Mouse (Mus musculus): Measurements from ENCODE around the gene Kif5a. TPM values are rescaled to one million over a fixed set of nuclear protein-coding genes. Genes with fewer than 3 reads are reported as not detected.
"Not testable (repeated sequence)": the region's sequence is repeated elsewhere in the genome, so short reads cannot be mapped to it uniquely, and the experiment has no call there.

Kif5a gene
- polyA plus RNA-seq (2015; fragmentation: Nextera tagmentation; extraction: Ambion mirVana) = 2.5 TPM in 2 replicates

DNA sequence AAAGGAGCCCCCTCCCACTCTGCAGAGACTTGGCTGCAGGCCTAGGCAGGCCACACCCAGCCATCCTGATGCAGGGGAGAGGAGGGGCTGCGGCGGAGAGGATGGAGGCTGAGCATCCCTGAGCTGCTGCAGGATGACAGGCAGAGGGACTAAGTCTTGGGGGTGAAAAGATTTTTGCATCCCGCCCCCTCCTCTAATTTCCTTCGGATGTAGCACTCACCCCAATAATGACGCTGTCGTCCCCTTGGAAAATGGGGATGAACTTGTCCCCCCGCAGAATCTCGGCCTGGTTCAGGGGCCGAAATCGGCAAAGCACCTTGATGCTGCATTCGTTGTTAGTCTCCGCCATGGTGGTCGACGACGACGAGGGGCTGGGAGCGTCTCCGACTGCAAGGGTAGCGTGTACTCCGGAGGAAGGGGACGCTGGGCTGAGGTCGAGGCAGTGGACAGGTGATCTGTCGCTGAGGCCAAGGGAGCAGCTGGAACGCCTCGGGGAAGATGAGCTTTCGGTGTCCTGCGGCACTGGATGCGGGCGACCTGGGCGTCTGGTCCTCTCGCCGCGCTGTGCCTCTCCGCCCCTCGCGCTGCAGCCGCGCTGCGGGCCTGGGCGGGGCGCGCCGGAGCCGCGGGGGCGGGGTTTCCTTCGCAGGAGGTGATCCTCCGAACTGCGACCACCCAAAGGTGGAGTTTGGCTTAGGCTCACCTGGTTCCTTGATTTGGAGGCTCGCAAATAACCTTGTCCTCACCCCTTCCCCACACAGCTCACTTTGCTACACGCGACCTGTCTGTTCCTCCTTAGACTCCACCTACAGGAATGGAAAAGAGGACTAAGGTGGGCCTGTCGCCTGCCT lies at the start of gene Kif5a:
Gene Kif5a, minus strand, starts transcription at position 801 of the 851 bp plus-strand sequence.
- Histone ChIP-seq H3K4me1 (peaks cover 20% of the 10 kb centered on the region), H3K36me3 (no peaks in the 10 kb centered on the region), H3K27ac (no peak within 1 kb of the TSS), H3K4me3 (peak within 1 kb of the TSS; percentile 51), H3K9me3 (no peaks in the 10 kb centered on the region), H3K9ac (peak within 1 kb of the TSS; percentile 44), H3K4me2 (peak within 1 kb of the TSS; percentile 95), H3K27me3 (peaks cover 12% of the 10 kb centered on the region)
- ATAC-seq (ENCODE audit: insufficient number of reproducible peaks, low FRiP score, low TSS enrichment, low read depth) = no peak
- under 1% methylated on average over 53 of the region's 53 CpGs for WGBS

DNA sequence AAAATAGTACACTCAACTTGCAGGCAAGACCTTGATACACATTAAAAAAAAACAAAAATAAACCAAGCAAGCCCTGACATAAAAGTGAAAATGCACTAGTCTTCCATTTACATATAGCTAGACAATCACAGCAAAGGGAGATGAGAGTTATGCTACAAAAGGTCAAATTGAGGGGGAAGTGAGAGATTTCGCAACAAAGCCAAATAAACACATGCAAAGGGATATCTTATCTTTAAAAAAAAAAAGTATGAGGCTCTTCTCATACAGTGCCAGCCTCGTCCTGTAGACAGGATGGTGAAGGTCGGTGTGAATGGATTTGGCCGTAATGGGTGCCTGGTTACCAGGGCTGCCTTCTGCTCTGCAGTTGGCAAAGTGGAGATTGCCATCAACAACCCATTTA lies 49.7 kb upstream of the Kif5a start:
- H3K9me3 ChIP-seq = no peaks in the 10 kb centered on the region
- no peak overlapping the region for H3K9ac ChIP-seq
- no peak overlapping the region for H3K27ac ChIP-seq
- peaks cover 20% of the 10 kb centered on the region for H3K36me3 ChIP-seq
- no peak overlapping the region for H3K4me3 ChIP-seq
- 78% methylated on average over 4 of the region's 4 CpGs for WGBS
- no peak for ATAC-seq (ENCODE audit: insufficient number of reproducible peaks, low FRiP score, low TSS enrichment, low read depth)
- H3K4me1 ChIP-seq = peaks cover 12% of the 10 kb centered on the region
- no peaks in the 10 kb centered on the region for H3K27me3 ChIP-seq
- H3K4me2 ChIP-seq = no peak overlapping the region

DNA sequence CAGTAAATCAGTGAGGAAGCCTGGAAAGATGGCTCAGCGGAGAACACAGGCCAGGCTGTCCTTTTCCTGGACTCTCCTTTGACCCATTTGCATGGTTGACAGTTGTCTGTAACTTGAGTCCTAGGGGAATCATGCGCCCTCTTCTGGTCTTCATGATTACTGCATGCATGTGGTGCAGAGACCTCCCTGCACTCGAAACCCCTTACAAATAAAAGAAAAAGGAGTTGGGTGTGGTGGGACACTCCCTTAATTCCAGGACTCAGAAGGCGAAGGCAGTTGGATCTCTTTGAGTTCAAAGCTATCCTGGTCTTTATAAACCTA lies 49.2 kb upstream of the Kif5a start:
- H3K9ac ChIP-seq = no peak overlapping the region
- peaks cover 12% of the 10 kb centered on the region for H3K4me1 ChIP-seq
- H3K36me3 ChIP-seq = peaks cover 26% of the 10 kb centered on the region
- no peaks in the 10 kb centered on the region for H3K9me3 ChIP-seq
- no peak for ATAC-seq (ENCODE audit: insufficient number of reproducible peaks, low FRiP score, low TSS enrichment, low read depth)
- peak overlapping the region; percentile 65 for H3K4me2 ChIP-seq
- peak overlapping the region; percentile 83 for H3K27ac ChIP-seq
- 1% methylated on average over 4 of the region's 4 CpGs for WGBS
- peak overlapping the region; percentile 81 for H3K4me3 ChIP-seq
- H3K27me3 ChIP-seq = no peaks in the 10 kb centered on the region

DNA sequence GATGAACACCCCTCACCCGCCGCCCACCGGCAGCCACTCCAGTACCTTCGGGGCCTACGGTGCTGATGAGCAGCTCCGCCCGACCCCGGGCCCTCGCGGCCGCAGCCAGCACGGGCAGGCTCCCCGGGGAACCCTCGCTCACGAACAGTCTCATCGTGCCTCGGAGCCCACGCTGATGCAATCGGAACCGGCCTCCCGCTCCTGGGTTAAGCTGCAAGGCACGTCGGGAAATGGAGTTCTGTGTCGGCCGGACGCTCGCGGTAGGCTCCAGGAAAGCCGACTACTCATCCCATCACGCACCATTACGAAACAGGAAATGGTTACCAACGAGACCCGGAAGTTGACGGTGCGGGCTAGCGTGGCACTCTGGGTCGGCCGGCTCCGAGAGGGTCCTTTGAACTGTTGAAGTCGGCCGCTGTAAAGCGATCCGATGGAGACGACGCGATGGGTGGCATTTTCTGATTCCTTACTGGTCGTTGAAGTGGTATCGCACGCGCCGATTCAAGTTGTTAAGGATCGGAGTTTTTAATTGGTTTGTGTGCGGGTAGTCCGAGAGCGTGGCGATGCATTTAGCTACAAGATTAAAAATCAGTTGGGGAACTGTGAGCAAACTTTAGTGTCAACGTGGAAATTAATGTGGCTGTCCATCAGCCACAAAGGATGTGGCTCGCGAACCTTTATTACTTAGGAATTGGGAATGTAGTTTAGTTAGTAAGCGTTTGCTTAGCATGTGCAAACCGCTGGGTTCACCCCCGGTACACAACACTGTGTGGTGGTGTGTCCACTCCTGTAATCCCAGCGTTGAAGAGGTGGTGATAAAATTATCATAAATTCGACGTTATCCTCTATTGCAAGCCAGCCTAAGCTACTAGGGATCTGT lies 48.6 kb upstream of the Kif5a start, which contains the start of gene Mars:
Gene Mars, minus strand, starts transcription at position 311 of the 880 bp plus-strand sequence.
- Histone ChIP-seq H3K9me3 (no peaks in the 10 kb centered on the region), H3K9ac (peak within 1 kb of the TSS; percentile 80), H3K36me3 (peaks cover 32% of the 10 kb centered on the region), H3K4me2 (peak within 1 kb of the TSS; percentile 65), H3K27ac (peak within 1 kb of the TSS; percentile 84), H3K4me1 (peaks cover 12% of the 10 kb centered on the region), H3K27me3 (no peaks in the 10 kb centered on the region), H3K4me3 (peak within 1 kb of the TSS; percentile 81)
- under 1% methylated on average over 65 of the region's 65 CpGs for WGBS
- peak; percentile 92 for ATAC-seq (ENCODE audit: insufficient number of reproducible peaks, low FRiP score, low TSS enrichment, low read depth)

DNA sequence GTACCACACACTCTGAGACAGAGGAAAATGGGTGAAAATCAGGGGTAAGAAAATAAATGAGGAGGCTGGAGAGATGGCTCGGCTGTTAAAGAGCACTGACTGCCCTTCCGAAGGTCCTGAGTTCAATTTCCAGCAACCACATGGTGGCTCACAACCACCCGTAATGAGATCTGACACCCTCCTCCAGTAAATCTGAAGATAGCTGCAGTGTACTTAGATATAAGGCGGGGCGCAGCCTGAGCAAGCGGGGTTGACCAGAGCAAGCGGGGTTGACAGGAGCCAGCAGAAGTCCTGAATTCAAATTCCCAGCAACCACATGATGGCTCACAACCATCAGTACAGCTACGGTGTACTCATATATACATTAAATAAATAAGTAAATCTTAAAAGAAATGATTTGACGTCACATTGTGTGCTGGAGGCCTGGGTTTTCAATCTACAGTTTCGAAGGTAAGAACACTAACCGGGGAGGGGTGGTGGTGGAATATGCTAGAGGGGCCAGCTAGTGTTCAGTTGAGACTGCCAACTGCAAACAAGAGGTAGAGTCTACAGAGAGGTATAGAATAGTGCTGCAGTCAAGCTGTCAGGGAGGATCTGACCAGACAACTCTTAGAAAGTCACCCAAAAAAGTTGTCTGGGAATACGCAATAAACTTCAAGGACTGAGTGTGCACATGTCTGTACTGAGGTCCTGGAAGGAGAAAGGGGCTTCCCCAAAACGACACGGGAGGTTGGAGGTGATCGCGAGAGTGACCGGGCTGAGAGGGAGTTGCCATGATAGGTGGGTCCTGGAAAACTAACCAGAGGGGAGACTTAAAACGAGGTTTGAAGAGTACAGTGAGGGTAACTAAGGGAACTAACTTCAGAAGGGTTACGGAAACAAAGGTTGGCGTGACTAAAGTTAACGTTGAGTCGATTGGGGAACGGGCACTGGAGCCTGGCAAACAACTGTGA lies 47.7 kb upstream of the Kif5a start:
- H3K9ac ChIP-seq = peak overlapping the region; percentile 80

DNA sequence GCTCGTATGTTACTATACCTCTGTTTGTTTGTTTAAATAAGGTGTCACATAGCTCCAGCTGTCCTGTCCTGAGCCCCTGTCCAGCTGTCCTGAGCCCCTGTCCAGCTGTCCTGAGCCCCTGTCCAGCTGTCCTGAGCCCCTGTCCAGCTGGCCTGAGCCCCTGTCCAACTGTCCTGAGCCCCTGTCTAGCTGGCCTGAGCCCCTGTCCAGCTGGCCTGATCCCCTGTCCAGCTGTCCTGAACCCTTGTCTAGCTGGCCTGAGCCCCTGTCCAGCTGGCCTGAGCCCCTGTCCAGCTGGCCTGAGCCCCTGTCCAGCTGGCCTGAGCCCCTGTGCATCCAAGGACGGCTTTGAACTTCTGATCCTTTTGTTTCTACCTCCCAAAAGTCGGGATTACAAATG lies 46.0 kb upstream of the Kif5a start:
- WGBS = 90% methylated on average over 3 of the region's 3 CpGs
- Histone ChIP-seq H3K36me3 (peaks cover 57% of the 10 kb centered on the region), H3K4me1 (peaks cover 12% of the 10 kb centered on the region)
- H3K27ac ChIP-seq; H3K27me3 ChIP-seq; H3K4me3 ChIP-seq; H3K9ac ChIP-seq; ATAC-seq (ENCODE audit: insufficient number of reproducible peaks, low FRiP score, low TSS enrichment, low read depth); H3K4me2 ChIP-seq; H3K9me3 ChIP-seq: not testable (repeated sequence)

More for the DNA sequence above, 47.7 kb upstream of the Kif5a start:
- Histone ChIP-seq H3K27me3 (no peaks in the 10 kb centered on the region), H3K4me1 (peaks cover 12% of the 10 kb centered on the region), H3K9me3 (no peaks in the 10 kb centered on the region), H3K4me2 (peak overlapping the region; percentile 65), H3K36me3 (peaks cover 41% of the 10 kb centered on the region), H3K4me3 (peak overlapping the region; percentile 81), H3K27ac (peak overlapping the region; percentile 84)
- ATAC-seq (ENCODE audit: insufficient number of reproducible peaks, low FRiP score, low TSS enrichment, low read depth) = peak; percentile 49
- 35% methylated on average over 23 of the region's 23 CpGs for WGBS

DNA sequence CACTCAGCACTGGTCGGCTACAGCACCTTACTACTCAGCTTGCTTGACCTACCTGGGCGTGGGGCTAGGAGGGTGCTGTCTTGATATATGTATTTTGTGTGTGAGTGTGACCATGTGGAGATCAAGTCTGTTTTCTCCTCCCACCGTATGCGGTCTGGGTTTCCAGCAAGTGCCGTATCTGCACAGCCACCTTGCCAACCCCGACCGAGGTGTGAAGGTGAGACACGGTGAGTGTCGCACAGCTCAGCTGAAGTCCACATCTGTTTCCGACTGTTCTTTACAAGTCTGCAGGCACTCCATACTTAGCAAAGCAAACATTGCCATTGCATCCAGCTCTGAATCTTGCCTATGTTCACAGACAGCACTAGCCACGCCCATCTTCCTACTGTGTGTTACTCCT lies 40.0 kb upstream of the Kif5a start:
- H3K4me2 ChIP-seq = no peak overlapping the region
- H3K4me1 ChIP-seq = no peaks in the 10 kb centered on the region
- WGBS = 92% methylated on average over 11 of the region's 11 CpGs
- no peak overlapping the region for H3K27ac ChIP-seq
- peaks cover 94% of the 10 kb centered on the region for H3K36me3 ChIP-seq
- no peaks in the 10 kb centered on the region for H3K27me3 ChIP-seq
- H3K9ac ChIP-seq = no peak overlapping the region
- H3K4me3 ChIP-seq = no peak overlapping the region
- no peaks in the 10 kb centered on the region for H3K9me3 ChIP-seq
- no peak for ATAC-seq (ENCODE audit: insufficient number of reproducible peaks, low FRiP score, low TSS enrichment, low read depth)

DNA sequence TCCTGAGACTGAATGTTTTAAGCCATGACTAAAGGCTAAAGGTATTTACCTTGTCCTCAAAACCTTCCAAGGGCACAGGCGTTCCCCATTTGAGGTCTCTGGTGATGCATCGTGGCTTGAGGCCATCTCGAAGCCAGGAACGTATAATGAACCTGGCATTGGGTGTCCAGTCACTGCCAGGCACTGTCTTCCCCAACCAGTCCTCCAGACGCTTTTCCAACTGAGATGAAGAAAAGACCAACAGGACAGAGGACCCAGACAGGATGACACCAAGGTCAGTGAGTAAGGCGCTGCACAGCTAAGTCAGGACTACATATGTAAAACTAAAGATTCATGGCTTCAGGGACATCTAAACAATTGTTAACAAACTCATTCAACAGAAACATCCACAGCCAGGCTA lies 37.2 kb upstream of the Kif5a start:
- Histone ChIP-seq H3K27ac (no peak overlapping the region), H3K27me3 (no peaks in the 10 kb centered on the region)
- WGBS = 92% methylated on average over 6 of the region's 6 CpGs

DNA sequence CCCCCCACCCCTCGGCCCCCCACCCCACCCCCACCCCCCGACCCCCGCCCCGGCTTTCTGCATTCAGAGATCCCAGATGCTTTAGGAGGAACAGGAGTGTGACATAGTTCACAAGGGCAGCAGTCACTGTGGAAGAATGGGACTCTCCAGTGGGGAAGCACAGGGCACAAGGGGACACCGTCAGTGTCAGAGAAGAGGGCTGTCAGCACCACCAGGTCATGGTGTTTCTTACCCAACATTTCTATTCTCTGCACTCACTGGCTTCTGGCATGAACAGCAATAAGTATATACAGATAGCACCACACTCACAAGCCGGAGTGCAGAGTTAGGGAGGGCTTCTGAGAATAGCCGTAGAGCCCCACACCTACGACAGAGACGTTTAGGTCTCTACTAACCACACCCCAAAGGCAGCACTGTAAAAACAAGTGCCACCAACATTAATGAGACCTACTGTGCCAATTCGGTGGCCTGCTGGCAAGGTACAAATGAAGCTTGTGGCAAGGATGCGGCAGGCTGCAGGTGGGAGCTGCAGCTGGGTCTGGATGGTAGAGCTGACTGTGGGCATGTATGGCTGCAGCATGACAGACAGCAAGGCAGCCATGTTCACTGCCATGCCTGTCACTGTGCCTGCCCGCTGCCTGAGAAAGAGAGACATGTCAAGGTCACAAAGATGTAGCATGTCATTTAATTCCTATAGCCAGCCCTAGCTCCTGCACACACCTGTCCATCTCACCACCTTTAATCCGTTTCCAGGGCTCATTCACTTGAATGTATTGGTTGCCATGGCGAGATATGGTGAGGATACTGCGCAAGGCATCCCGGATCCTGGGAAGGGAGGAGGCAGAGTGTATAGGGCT lies 34.1 kb upstream of the Kif5a start:
- H3K36me3 ChIP-seq = peaks cover 94% of the 10 kb centered on the region
- no peak overlapping the region for H3K9ac ChIP-seq

More for the DNA sequence above, 37.2 kb upstream of the Kif5a start:
- no peaks in the 10 kb centered on the region for H3K9me3 ChIP-seq
- H3K9ac ChIP-seq = no peak overlapping the region
- no peak for ATAC-seq (ENCODE audit: insufficient number of reproducible peaks, low FRiP score, low TSS enrichment, low read depth)
- no peak overlapping the region for H3K4me2 ChIP-seq
- H3K4me3 ChIP-seq = no peak overlapping the region
- peaks cover 94% of the 10 kb centered on the region for H3K36me3 ChIP-seq
- H3K4me1 ChIP-seq = no peaks in the 10 kb centered on the region

DNA sequence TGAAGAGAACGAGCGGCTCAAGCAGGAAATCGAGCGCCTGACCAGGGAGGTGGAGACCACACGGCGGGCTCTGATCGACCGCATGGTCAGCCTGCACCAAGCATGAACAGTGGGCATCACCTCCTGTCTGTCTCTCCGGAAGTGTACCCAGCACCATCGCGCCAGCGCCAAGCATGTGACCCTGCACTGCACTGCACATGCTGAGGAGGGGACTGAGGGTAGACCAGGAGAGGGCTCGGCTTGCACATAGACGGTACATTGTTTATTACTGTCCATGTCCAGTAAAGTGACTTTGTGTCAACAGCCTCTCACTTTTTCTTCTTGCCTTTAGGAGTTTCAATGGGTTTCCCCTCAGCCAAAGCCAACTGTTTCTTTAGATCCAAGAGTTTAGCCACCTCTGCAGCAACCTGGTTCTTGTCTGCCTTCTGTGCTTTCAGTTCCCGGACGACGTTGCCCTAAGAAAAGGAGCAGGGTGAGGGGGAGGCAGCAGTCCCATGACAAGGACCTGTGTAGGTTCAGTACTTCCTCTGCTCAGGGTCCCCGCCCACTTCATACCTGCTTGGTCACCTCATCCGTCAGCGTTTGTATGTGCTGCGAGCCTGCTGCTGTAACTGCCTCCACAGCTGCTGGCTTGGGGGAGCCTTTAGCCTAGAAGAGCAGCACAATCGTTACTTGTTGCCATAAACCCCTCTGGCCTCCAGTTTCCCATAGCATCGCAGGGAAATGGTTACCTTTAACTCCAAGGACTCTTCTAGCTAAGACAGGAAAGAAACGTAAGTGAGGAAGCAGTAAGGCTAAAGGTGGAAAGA lies 33.0 kb upstream of the Kif5a start:
- 88% methylated on average over 24 of the region's 24 CpGs for WGBS
- Histone ChIP-seq H3K9ac (no peak overlapping the region), H3K4me3 (no peak overlapping the region), H3K4me1 (peaks cover 20% of the 10 kb centered on the region), H3K36me3 (peaks cover 85% of the 10 kb centered on the region), H3K9me3 (no peaks in the 10 kb centered on the region), H3K27ac (no peak overlapping the region), H3K4me2 (no peak overlapping the region), H3K27me3 (no peaks in the 10 kb centered on the region)
- ATAC-seq (ENCODE audit: insufficient number of reproducible peaks, low FRiP score, low TSS enrichment, low read depth) = no peak

More for the DNA sequence above, 34.1 kb upstream of the Kif5a start:
- Histone ChIP-seq H3K27me3 (no peaks in the 10 kb centered on the region), H3K4me3 (no peak overlapping the region), H3K27ac (no peak overlapping the region), H3K4me1 (peaks cover 11% of the 10 kb centered on the region), H3K9me3 (no peaks in the 10 kb centered on the region), H3K4me2 (no peak overlapping the region)
- ATAC-seq (ENCODE audit: insufficient number of reproducible peaks, low FRiP score, low TSS enrichment, low read depth) = no peak
- WGBS = 91% methylated on average over 16 of the region's 16 CpGs
